Mouse (Mus musculus) MEL (cell line): ENCODE results near the gene Mmp11.

Experiments
- BHLHE40 ChIP-seq: IDR thresholded peaks from 2 replicates; pipeline ENCODE4 v1.6.1; 2012; ENCODE audit warnings: low read depth, mild to moderate bottlenecking, inconsistent platforms, low read length, improper control_type of control experiment, borderline replicate concordance
- CHD2 ChIP-seq: IDR thresholded peaks from 2 replicates; pipeline ENCODE4 v1.6.1; 2011; ENCODE audit warnings: low read length, improper control_type of control experiment
- CTCF ChIP-seq, 3 experiments: IDR thresholded peaks in 2 of 3; conservative IDR thresholded peaks in 1 of 3; 2 replicates each; pipeline ENCODE4 v1.5.1; 2011 to 2012; ENCODE audit warnings: low read length in 3 of 3, low read depth in 2 of 3, mild to moderate bottlenecking in 2 of 3, improper control_type of control experiment in 1 of 3, inconsistent platforms in 1 of 3, mixed read lengths in 1 of 3, moderate library complexity in 1 of 3; ENCODE audit not compliant: control insufficient read depth in 1 of 3, insufficient read depth in 1 of 3, poor library complexity in 1 of 3, severe bottlenecking in 1 of 3
- E2F4 ChIP-seq: IDR thresholded peaks from 2 replicates; pipeline ENCODE4 v1.6.1; 2011; ENCODE audit warnings: low read depth, low read length, improper control_type of control experiment, borderline replicate concordance
- EP300 ChIP-seq, 2 experiments: IDR thresholded peaks; 2 replicates each; pipeline ENCODE4 v1.6.1; 2011; ENCODE audit warnings: improper control_type of control experiment in 2 of 2, low read length in 2 of 2, low read depth in 1 of 2, mild to moderate bottlenecking in 1 of 2
- ETS1 ChIP-seq: IDR thresholded peaks from 2 replicates; pipeline ENCODE4 v1.6.1; 2012; ENCODE audit warnings: low read depth, mild to moderate bottlenecking, inconsistent platforms, low read length, improper control_type of control experiment, moderate library complexity
- MAX ChIP-seq: IDR thresholded peaks from 2 replicates; pipeline ENCODE4 v1.6.1; 2011; ENCODE audit warnings: low read length, improper control_type of control experiment
- MAZ ChIP-seq: IDR thresholded peaks from 2 replicates; pipeline ENCODE4 v1.6.1; 2012; ENCODE audit warnings: low read depth, mild to moderate bottlenecking, inconsistent platforms, low read length, improper control_type of control experiment
- NELFE ChIP-seq: IDR thresholded peaks from 2 replicates; pipeline ENCODE4 v1.6.1; 2011; ENCODE audit warnings: low read depth, low read length, improper control_type of control experiment
- POLR2A ChIP-seq, 2 experiments: IDR thresholded peaks; 2 replicates each; pipeline ENCODE4 v1.6.1; 2011 to 2012; ENCODE audit warnings: low read length in 2 of 2, mild to moderate bottlenecking in 2 of 2, control low read depth in 1 of 2, improper control_type of control experiment in 1 of 2, low read depth in 1 of 2, moderate library complexity in 1 of 2; ENCODE audit not compliant: control insufficient read depth in 1 of 2, insufficient read depth in 1 of 2, poor library complexity in 1 of 2
- RAD21 ChIP-seq: IDR thresholded peaks from 2 replicates; pipeline ENCODE4 v1.6.1; 2011; ENCODE audit warnings: mild to moderate bottlenecking, low read depth, low read length, improper control_type of control experiment
- TAL1 ChIP-seq: IDR thresholded peaks from 2 replicates; pipeline ENCODE4 v1.6.1; 2012; ENCODE audit warnings: mild to moderate bottlenecking, inconsistent platforms, low read length, moderate library complexity, mixed read lengths
- ZKSCAN1 ChIP-seq: IDR thresholded peaks from 2 replicates; pipeline ENCODE4 v1.6.1; 2012; ENCODE audit warnings: low read depth, mild to moderate bottlenecking, inconsistent platforms, low read length, improper control_type of control experiment, moderate library complexity

- TF ChIP-seq EP300 (IDR thresholded peaks at IDR 0.05; ENCODE audit: low read depth in 1 of 2, low read length in 2 of 2): no peak
- TF ChIP-seq MAZ: no peak
- no peak for TF ChIP-seq POLR2A (IDR thresholded peaks at IDR 0.05; ENCODE audit: control insufficient read depth in 1 of 2, insufficient read depth in 1 of 2, low read depth in 1 of 2, low read length in 2 of 2, poor library complexity in 1 of 2)
- TF ChIP-seq E2F4: no peak
- no peak for TF ChIP-seq TAL1
- TF ChIP-seq CTCF (IDR thresholded peaks at IDR 0.05 in 2 of 3, conservative IDR thresholded peaks at IDR 0.05 in 1 of 3; ENCODE audit: control insufficient read depth in 1 of 3, insufficient read depth in 1 of 3, low read depth in 2 of 3, low read length in 3 of 3, poor library complexity in 1 of 3, severe bottlenecking in 1 of 3): no peak
- TF ChIP-seq MAX: no peak
- TF ChIP-seq BHLHE40: no peak
- no peak for TF ChIP-seq CHD2
- no peak for TF ChIP-seq ZKSCAN1
- TF ChIP-seq NELFE: no peak
- TF ChIP-seq ETS1: no peak
- no peak for TF ChIP-seq RAD21
These were observed 8.9 kb upstream of the Mmp11 start for GRCm38 (mm10) chr10:75945213-75945612.
